Mouse (Mus musculus) hindbrain, postnatal 0 days (tissue): ENCODE measurements around the gene Lin52. TPM values are rescaled to one million over a fixed set of nuclear protein-coding genes. Genes with fewer than 3 reads are reported as not detected.

Experiments used
- ATAC-seq: fragments of 200-750 bp; cut with Nextera tagmentation; 2 replicates; pipeline ENCODE4 v1.8.0; 2017; ENCODE audit warnings: mild to moderate bottlenecking, moderate TSS enrichment, moderate library complexity
- DNase-seq: peaks from one replicate; pipeline ENCODE4 v3.0.0-alpha.2; 2015; ENCODE audit warnings: low spot score
- H3K27ac ChIP-seq: fragments of 300-500 bp; sonication (generic); 2 replicates; pipeline ENCODE4 v1.5.1; 2014; ENCODE audit warnings: mild to moderate bottlenecking
- H3K27me3 ChIP-seq: fragments of 300-500 bp; sonication (generic); 2 replicates; pipeline ENCODE4 v1.6.1; 2014; ENCODE audit warnings: low read length, mixed read lengths; ENCODE audit not compliant: insufficient read depth
- H3K36me3 ChIP-seq: fragments of 300-500 bp; sonication (generic); 2 replicates; pipeline ENCODE4 v1.6.1; 2014; ENCODE audit warnings: low read length, mixed read lengths; ENCODE audit not compliant: insufficient read depth
- H3K4me1 ChIP-seq: fragments of 300-500 bp; sonication (generic); 2 replicates; pipeline ENCODE4 v1.6.1; 2014; ENCODE audit warnings: antibody characterized with exemption, low read length, mixed read lengths; ENCODE audit not compliant: insufficient read depth
- H3K4me2 ChIP-seq: fragments of 300-500 bp; sonication (generic); 2 replicates; pipeline ENCODE4 v1.6.1; 2014; ENCODE audit warnings: low read depth, mild to moderate bottlenecking, low read length, moderate library complexity, mixed read lengths
- H3K4me3 ChIP-seq: fragments of 300-500 bp; sonication (generic); 2 replicates; pipeline ENCODE4 v1.5.1; 2014; ENCODE audit warnings: low read length
- H3K9ac ChIP-seq: fragments of 300-500 bp; sonication (generic); replicated peaks from 2 replicates; pipeline ENCODE4 v1.6.1; 2014; ENCODE audit warnings: mild to moderate bottlenecking, low read length, moderate library complexity, mixed read lengths
- H3K9me3 ChIP-seq: fragments of 300-500 bp; sonication (generic); 2 replicates; pipeline ENCODE4 v1.6.1; 2016; ENCODE audit warnings: low read length, mixed read lengths
- CTCF ChIP-seq: IDR thresholded peaks from 2 replicates; pipeline ENCODE4 v1.5.1; 2016; ENCODE audit warnings: antibody characterized with exemption, control low read depth, low read depth
- WGBS: fragments of 180-500 bp; shearing (Covaris S2); extraction: QIAGEN DNeasy Blood & Tissue Kit; methylation state at CpG from one replicate; pipeline ENCODE4 v1.1.7; 2014; 5-methylcytosine and 5-hydroxymethylcytosine counted together
- polyA plus RNA-seq: library from polyadenylated mRNA; unstranded; fragments of >200 nt; fragmentation: Nextera tagmentation; extraction: Ambion mirVana; gene quantifications from 2 replicates; pipeline ENCODE4 v1.2.1, GENCODE M21; 2015
- total RNA-seq: library from RNA; depleted of rRNA; stranded (reverse); fragments of >200 nt; gene quantifications from 2 replicates; pipeline ENCODE4 v1.2.3, GENCODE M21; 2014

Gene Lin52
- total and polyA plus RNA-seq, 2 experiments from 2014 or later = 20.4 to 23.1 TPM

DNA sequence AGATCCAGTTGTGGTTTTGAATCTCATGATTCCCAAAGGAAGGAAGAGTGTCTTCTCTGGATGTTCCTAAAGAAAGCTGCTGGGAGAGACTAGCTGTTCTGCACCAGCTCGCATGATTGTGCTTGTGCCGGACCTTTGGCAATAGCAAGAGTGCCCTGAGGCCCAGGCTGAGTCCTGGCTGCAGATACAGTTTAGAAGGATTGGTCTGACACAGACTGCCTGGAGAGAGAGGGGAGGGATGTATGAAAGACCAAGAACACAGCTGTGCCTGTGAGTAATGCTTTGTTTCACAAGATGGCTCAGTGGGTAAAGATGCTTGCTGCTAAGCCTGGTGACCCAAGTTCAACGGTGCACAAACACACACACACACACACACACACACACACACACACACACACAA is 11.6 kb downstream of the Lin52 start:
- Histone ChIP-seq H3K4me1 (no peaks in the 10 kb centered on the region), H3K4me3 (no peak overlapping the region), H3K36me3 (peaks cover 31% of the 10 kb centered on the region; the same call in 1 of the 2 replicates), H3K9me3 (no peaks in the 10 kb centered on the region), H3K27me3 (no peaks in the 10 kb centered on the region), H3K4me2 (no peak overlapping the region), H3K27ac (no peak overlapping the region), H3K9ac (no peak overlapping the region)
- no peak for ATAC-seq
- no peak for DNase-seq
- no peak for TF ChIP-seq CTCF
- 77% methylated on average over 3 of the region's 3 CpGs for WGBS

DNA sequence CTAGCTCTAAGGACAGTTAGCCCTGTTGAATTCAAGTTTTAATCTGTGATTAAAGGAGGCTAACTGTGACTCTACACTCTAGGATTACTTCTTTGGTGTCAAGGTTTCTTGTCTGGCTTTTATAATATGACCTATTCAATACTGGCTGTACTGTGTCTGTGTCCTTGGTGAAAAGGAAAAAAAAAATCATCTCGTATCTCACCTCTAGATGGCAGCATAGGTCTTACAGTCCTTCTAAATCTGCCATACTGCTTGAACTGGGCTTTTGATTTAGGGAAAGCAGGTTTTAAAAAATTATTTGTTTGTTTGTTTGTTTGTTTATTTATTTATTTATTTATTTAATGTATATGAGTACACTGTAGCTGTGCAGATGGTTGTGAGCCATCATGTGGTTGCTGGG is 17.5 kb downstream of the Lin52 start:
- no peak overlapping the region for H3K4me2 ChIP-seq
- 2% methylated on average over 1 of the region's 1 CpGs for WGBS
- H3K27me3 ChIP-seq = no peaks in the 10 kb centered on the region
- H3K9ac ChIP-seq = no peak overlapping the region
- peaks cover 17% of the 10 kb centered on the region; the same call in 1 of the 2 replicates for H3K36me3 ChIP-seq
- no peak overlapping the region for H3K27ac ChIP-seq
- DNase-seq = peak; percentile 78
- TF ChIP-seq CTCF = peak; percentile 77
- H3K4me1 ChIP-seq = no peaks in the 10 kb centered on the region
- H3K4me3 ChIP-seq = no peak overlapping the region
- ATAC-seq = no peak
- no peaks in the 10 kb centered on the region for H3K9me3 ChIP-seq

DNA sequence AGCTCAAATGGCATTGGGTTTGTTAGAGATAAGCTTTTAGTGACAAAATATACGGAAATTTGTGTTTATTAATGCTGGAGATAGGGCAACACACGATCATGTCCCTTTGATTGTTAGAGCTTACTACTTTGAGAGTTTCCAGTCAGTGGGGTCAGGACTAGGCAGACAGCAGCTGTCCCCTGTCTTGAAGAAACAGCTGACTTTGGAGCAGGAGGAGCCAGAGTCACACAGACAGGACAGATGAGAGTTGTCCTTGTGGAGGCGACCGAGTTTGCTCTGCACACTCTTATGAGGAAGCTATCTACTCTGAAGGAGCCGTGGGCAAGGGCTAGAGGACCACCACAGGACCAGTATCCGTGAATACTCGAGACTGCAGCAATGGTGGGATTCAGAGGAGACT is 27.7 kb downstream of the Lin52 start:
- Histone ChIP-seq H3K4me1 (no peaks in the 10 kb centered on the region), H3K9ac (no peak overlapping the region), H3K36me3 (no peaks in the 10 kb centered on the region; the same call in 1 of the 2 replicates), H3K4me3 (no peak overlapping the region), H3K4me2 (no peak overlapping the region), H3K27ac (no peak overlapping the region), H3K9me3 (no peaks in the 10 kb centered on the region), H3K27me3 (no peaks in the 10 kb centered on the region)
- 96% methylated on average over 7 of the region's 7 CpGs for WGBS
- DNase-seq (no peak), ATAC-seq (no peak)
- TF ChIP-seq CTCF = no peak

DNA sequence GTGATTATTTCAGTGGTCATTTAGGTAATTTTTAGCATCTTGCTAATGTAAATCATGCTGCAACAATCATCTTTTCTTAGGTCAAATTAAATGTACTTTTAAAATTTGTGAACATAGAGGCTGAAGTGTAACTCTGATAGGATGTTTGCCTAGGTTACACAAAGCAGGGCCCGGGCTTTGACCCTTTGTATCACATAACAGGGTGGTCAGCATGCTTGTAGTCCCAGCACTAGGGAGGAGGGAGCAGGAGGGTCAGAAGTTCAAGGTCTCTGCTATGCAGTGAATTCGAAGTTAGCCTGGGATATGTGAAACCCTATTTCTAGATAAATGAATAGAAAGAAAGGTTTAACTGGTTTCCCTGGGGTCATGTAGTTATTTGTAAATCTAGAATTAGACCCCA is 30.0 kb downstream of the Lin52 start:
- no peak for TF ChIP-seq CTCF
- Histone ChIP-seq H3K4me1 (no peaks in the 10 kb centered on the region), H3K4me3 (no peak overlapping the region), H3K9ac (no peak overlapping the region), H3K9me3 (no peaks in the 10 kb centered on the region), H3K4me2 (no peak overlapping the region), H3K36me3 (no peaks in the 10 kb centered on the region; the same call in 1 of the 2 replicates), H3K27ac (no peak overlapping the region), H3K27me3 (no peaks in the 10 kb centered on the region)
- 74% methylated on average over 2 of the region's 2 CpGs for WGBS
- ATAC-seq (no peak), DNase-seq (no peak)

DNA sequence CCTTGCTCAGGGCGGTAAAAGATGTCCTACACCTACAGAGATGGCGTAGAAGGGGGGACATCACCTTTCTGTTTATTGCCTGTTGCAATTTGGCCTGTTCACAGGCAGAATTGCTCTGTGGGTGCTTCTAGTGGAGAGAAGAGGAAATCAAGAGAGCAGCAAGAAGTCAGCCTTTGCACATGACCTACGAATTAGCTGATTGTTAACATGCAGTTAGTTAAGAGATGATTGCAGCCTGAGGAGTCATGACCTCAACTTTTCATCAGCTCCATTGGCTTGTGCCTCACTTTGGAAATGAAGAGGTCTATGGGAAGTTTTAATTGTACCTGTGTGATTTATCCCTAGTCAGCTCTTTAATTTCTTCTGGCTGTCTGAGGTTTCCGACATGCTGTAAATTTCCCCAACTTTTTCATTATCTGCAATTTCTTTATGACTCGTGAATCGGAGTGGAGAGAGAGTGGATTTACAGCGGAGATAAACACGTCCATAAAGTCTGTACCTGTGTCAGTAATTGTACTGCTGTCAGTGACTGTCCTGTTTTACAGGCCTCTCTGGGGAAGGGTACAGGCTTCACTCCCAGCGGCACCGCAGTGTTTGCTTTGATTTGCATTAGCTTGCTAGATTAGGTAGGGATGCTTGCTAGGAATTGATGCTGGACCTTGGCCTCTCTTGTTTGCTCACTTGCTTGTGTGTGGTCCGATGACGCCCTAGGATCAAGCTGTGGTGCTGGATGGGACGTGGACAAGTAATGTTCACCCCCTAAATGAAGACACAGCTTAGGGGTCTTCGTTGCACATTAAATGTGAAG is 31.8 kb downstream of the Lin52 start:
- 93% methylated on average over 14 of the region's 14 CpGs for WGBS
- H3K27me3 ChIP-seq = no peaks in the 10 kb centered on the region

DNA sequence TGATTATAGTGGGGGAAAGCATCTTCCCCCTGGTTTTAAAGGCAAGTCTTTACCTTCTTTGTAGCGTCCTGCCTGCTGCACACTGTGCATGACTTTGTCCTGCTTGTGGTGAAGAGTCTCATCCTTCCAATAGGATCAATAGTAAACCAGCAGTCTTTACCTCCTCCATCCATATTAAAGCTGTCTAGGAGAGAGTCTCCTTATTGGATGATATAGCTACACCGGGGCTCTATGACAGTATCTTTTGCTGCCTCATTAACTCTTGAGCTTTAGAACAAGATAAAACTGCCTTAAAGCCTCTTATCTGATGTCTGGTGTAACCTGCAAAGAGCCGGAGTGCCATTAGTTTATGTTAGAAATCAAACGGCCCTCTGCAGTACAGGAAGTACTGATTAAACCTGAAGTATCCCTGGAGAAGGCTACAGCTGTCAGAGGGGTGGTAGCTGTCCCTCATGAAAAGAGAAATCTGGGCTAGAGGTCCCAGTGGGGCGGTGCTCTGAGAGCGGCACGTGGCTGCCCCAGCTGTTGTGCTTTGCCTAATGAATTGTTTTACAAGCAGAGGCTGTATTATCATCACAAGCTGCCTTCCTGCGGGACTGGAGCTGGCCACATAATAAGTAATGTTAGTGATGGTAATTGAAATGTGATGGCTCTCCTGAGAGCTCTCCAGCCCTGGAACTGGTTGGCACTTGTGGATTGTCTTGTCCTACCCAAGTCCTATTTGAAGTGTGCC is 36.3 kb downstream of the Lin52 start:
- Histone ChIP-seq H3K9ac (no peak overlapping the region), H3K4me2 (no peak overlapping the region), H3K9me3 (no peaks in the 10 kb centered on the region), H3K4me3 (no peak overlapping the region), H3K27ac (no peak overlapping the region), H3K36me3 (no peaks in the 10 kb centered on the region), H3K4me1 (no peaks in the 10 kb centered on the region), H3K27me3 (no peaks in the 10 kb centered on the region)
- no peak for TF ChIP-seq CTCF
- ATAC-seq (peak; percentile 74), DNase-seq (peak; percentile 51)
- WGBS = 23% methylated on average over 8 of the region's 8 CpGs

More for the DNA sequence above, 31.8 kb downstream of the Lin52 start:
- Histone ChIP-seq H3K36me3 (no peaks in the 10 kb centered on the region), H3K4me3 (no peak overlapping the region), H3K9ac (no peak overlapping the region), H3K4me2 (no peak overlapping the region), H3K9me3 (no peaks in the 10 kb centered on the region), H3K4me1 (no peaks in the 10 kb centered on the region), H3K27ac (no peak overlapping the region)
- TF ChIP-seq CTCF = no peak
- ATAC-seq (no peak), DNase-seq (no peak)

DNA sequence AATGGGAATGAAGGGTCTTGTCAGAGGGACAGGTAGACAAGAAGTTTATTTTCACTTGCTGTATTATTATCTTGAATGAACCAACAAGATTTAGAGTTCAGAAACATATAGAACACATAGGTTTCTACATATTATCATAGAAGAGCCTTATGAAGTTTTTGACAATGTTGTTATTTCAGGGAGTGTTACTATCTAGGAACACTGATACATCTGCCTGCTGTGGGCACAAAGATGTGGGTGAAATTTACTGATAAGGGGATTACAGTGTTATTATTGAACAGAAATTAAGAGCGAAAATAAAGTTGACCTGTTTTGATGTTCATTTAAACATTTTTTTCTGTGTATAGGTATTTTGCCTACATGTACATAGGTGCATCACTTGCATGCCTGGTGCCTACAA is 45.6 kb downstream of the Lin52 start:
- ATAC-seq (no peak), DNase-seq (no peak)
- H3K4me2 ChIP-seq = no peak overlapping the region
- H3K36me3 ChIP-seq = no peaks in the 10 kb centered on the region
- H3K27me3 ChIP-seq = no peaks in the 10 kb centered on the region
- H3K9me3 ChIP-seq = no peaks in the 10 kb centered on the region
- H3K27ac ChIP-seq = no peak overlapping the region
- no peak overlapping the region for H3K4me3 ChIP-seq
- no peaks in the 10 kb centered on the region for H3K4me1 ChIP-seq
- no peak for TF ChIP-seq CTCF
- WGBS = 100% methylated on average over 1 of the region's 1 CpGs
- no peak overlapping the region for H3K9ac ChIP-seq
